In genomic region chr9:57589224-57590126, GRCm38 (mm10) we compare ENCODE assay signal across 8 mouse cellular contexts. TPM values are rescaled to one million over a fixed set of nuclear protein-coding genes. Genes with fewer than 3 reads are reported as not detected.
DNase-seq lines count a peak whose midpoint lies in the region; ATAC-seq and TF ChIP-seq lines count a peak whose summit lies in the region.

Ulk3 (plus strand) TSS chr9:57589452.

- H3K9ac ChIP-seq in forebrain, embryonic 16.5 days (replicated peaks; ENCODE audit: low read depth, low read length): peak within 1 kb of the TSS; percentile 89
- peak within 1 kb of the TSS; percentile 71 for H3K9ac ChIP-seq in lung, embryonic 15.5 days

- H3K27ac ChIP-seq in forebrain, embryonic 16.5 days (ENCODE audit: low read length): peak within 1 kb of the TSS; percentile 67
- peak within 1 kb of the TSS; percentile 90 for H3K27ac ChIP-seq in layer of hippocampus, adult 2 months
- peak within 1 kb of the TSS; percentile 89 for H3K27ac ChIP-seq in lung, embryonic 15.5 days
- peak within 1 kb of the TSS; percentile 14; the same call in 1 of the 2 replicates for H3K27ac ChIP-seq in olfactory bulb, adult 2 months (ENCODE audit: insufficient read depth, low read depth, low read length)

- TF ChIP-seq POLR2A in olfactory bulb, adult 2 months (IDR thresholded peaks at IDR 0.05; ENCODE audit: insufficient read depth, low read depth, low read length): peak; percentile 29; the same call in 1 of the 2 replicates

- H3K4me3 ChIP-seq in G1E (ENCODE audit: low read depth, low read length): peak within 1 kb of the TSS; percentile 87
- H3K4me3 ChIP-seq in forebrain, embryonic 16.5 days (replicated peaks; ENCODE audit: low read length): peak within 1 kb of the TSS; percentile 79
- H3K4me3 ChIP-seq in layer of hippocampus, adult 2 months: peak within 1 kb of the TSS; percentile 85
- peak within 1 kb of the TSS; percentile 84 for H3K4me3 ChIP-seq in lung, embryonic 15.5 days
- peak within 1 kb of the TSS; percentile 86 for H3K4me3 ChIP-seq in olfactory bulb, adult 2 months (ENCODE audit: insufficient read depth, low read depth, low read length)

- H3K36me3 ChIP-seq in G1E (replicated peaks): peaks cover 79% of the 10 kb centered on the region
- H3K36me3 ChIP-seq in forebrain, embryonic 16.5 days (ENCODE audit: control insufficient read depth, insufficient read depth): peaks cover 3% of the 10 kb centered on the region; the same call in 1 of the 2 replicates
- peaks cover 26% of the 10 kb centered on the region for H3K36me3 ChIP-seq in lung, embryonic 15.5 days

- intact Hi-C loops in heart, postnatal 25 days (cut with DNase I): loop anchor here (5.0 kb wide), 1 partner anchor 47 kb away; no protein-coding TSS in a partner anchor

- H3K9me3 ChIP-seq in G1E (replicated peaks): no peaks in the 10 kb centered on the region
- H3K9me3 ChIP-seq in forebrain, embryonic 16.5 days (ENCODE audit: control insufficient read depth, low read length): no peaks in the 10 kb centered on the region
- H3K9me3 ChIP-seq in lung, embryonic 15.5 days: no peaks in the 10 kb centered on the region

- H3K27me3 ChIP-seq in G1E (ENCODE audit: insufficient read depth, low read length): no peaks in the 10 kb centered on the region
- H3K27me3 ChIP-seq in forebrain, embryonic 16.5 days (replicated peaks; ENCODE audit: control insufficient read depth, insufficient read depth, low read length): no peaks in the 10 kb centered on the region
- H3K27me3 ChIP-seq in lung, embryonic 15.5 days: no peaks in the 10 kb centered on the region

- TF ChIP-seq CTCF in G1E (IDR thresholded peaks at IDR 0.05; ENCODE audit: low read depth, low read length): no peak
- TF ChIP-seq CTCF in layer of hippocampus, adult 2 months (conservative IDR thresholded peaks at IDR 0.05): peak; percentile 66
- no peak for TF ChIP-seq CTCF in olfactory bulb, adult 2 months (IDR thresholded peaks at IDR 0.05; ENCODE audit: insufficient read depth, low read depth, low read length)

- peak within 1 kb of the TSS; percentile 76 for H3K4me2 ChIP-seq in forebrain, embryonic 16.5 days (ENCODE audit: low read length)
- peak within 1 kb of the TSS; percentile 91 for H3K4me2 ChIP-seq in lung, embryonic 15.5 days

- peak; percentile 87 for DNase-seq in G1E (ENCODE audit: low spot score)
- peak; percentile 79 for DNase-seq in cerebellum, adult 11-12 months
- peak; percentile 73 for DNase-seq in heart, postnatal 25 days (ENCODE audit: low spot score)
- peak; percentile 70 to 75 for DNase-seq in layer of hippocampus, adult 2 months (ENCODE audit: low spot score in 2 of 2)
- peak; percentile 84 for DNase-seq in thymus, adult 18-20 months

- WGBS in forebrain, embryonic 16.5 days: under 1% methylated on average over 58 of the region's 58 CpGs
- 1% methylated on average over 58 of the region's 58 CpGs for WGBS in lung, embryonic 15.5 days
- under 1% methylated on average over 58 of the region's 58 CpGs for WGBS in olfactory bulb, adult 2 months

- H3K4me1 ChIP-seq in G1E (ENCODE audit: insufficient read depth, low read depth, low read length): peaks cover 29% of the 10 kb centered on the region
- peaks cover 15% of the 10 kb centered on the region for H3K4me1 ChIP-seq in forebrain, embryonic 16.5 days (replicated peaks; ENCODE audit: control insufficient read depth, insufficient read depth, low read length)
- H3K4me1 ChIP-seq in lung, embryonic 15.5 days: peaks cover 14% of the 10 kb centered on the region
- peaks cover 7% of the 10 kb centered on the region for H3K4me1 ChIP-seq in olfactory bulb, adult 2 months (ENCODE audit: control insufficient read depth, insufficient read depth, low read length)

- ATAC-seq in G1E (ENCODE audit: extremely low read depth, insufficient number of reproducible peaks, low FRiP score, poor library complexity, severe bottlenecking): peak; percentile 69
- peak; percentile 91 for ATAC-seq in forebrain, embryonic 16.5 days
- ATAC-seq in lung, embryonic 15.5 days (ENCODE audit: borderline replicate concordance, extremely low read depth, low FRiP score, low TSS enrichment): peak; percentile 89

RNA-seq across cellular contexts. Expression of gene Ulk3, which starts in this region (rescaled TPM):
- total RNA-seq in G1E (2014; fragmentation: Nextera tagmentation) (14.1 and 14.3 TPM in 2 replicates), G1E (2017) (10.0 and 10.5 TPM in 2 replicates)
- 3.3 and 3.4 TPM in 2 replicates for polyA plus RNA-seq in G1E (2012)
- polyA plus RNA-seq in forebrain, embryonic 16.5 days (2015; fragmentation: Nextera tagmentation; extraction: Ambion mirVana): 27.2 and 43.3 TPM in 2 replicates
- 1 to 10 TPM; 6.8 to 8.9 TPM for total RNA-seq in heart, postnatal 25 days (2021)
- total RNA-seq in layer of hippocampus, adult 2 months (2021): 10 to 100 TPM; 32.7 to 35.4 TPM
- polyA plus RNA-seq in lung, embryonic 15.5 days (2015; fragmentation: Nextera tagmentation; extraction: Ambion mirVana): 11.6 and 16.0 TPM in 2 replicates
- polyA plus RNA-seq in olfactory bulb, adult 2 months (2012; ENCODE audit: insufficient read depth, insufficient read length, low replicate concordance, missing spikeins): not detected in 2 replicates

Comparison
In these comparisons a context has a peak if more than half of its experiments do, and no peak if none do; other contexts are left out.
1. Peak in every context shown above with its lines: DNase-seq, ATAC-seq, H3K4me3 ChIP-seq and H3K27ac ChIP-seq.
2. H3K27ac ChIP-seq: peak in every context shown above with its lines; median percentile 90 in layer of hippocampus, adult 2 months; 89 in lung, embryonic 15.5 days; 67 in forebrain, embryonic 16.5 days; 14 in olfactory bulb, adult 2 months.